Mouse (Mus musculus) activated CD4-positive, CD25-positive, alpha-beta regulatory T cell, adult 4 months (primary cell): ENCODE measurements around the gene Ints3. TPM values are rescaled to one million over a fixed set of nuclear protein-coding genes. Genes with fewer than 3 reads are reported as not detected.

Experiments used
- polyA plus RNA-seq, 2 experiments: library from polyadenylated mRNA; unstranded; fragments of 100-300 nt; shearing (Covaris generic); gene quantifications; one replicate each; pipeline ENCODE4 v1.2.1; 2017

Ints3 gene
- polyA plus RNA-seq, 2 experiments from 2014 or later = 13.8 to 17.2 TPM

Other genes starting within 250 kb of the Ints3 start
- gene Rps27, start 220.0 kb downstream of the Ints3 start, polyA plus RNA-seq = 1,000 to 10,000 TPM; 7,353 to 7,820 TPM
- gene Rab13, start 219.9 kb downstream of the Ints3 start, polyA plus RNA-seq = under 1 TPM in 1 of 2 experiments, not detected in 1; 0.62 TPM
- gene Jtb, start 202.0 kb downstream of the Ints3 start, polyA plus RNA-seq = 10 to 100 TPM; 74.8 to 85.6 TPM
- gene Creb3l4, start 190.1 kb downstream of the Ints3 start, polyA plus RNA-seq = not detected
- 10 to 100 TPM; 48.5 to 65.9 TPM for gene Slc39a1, start 185.4 kb downstream of the Ints3 start, polyA plus RNA-seq
- 10 to 100 TPM; 33.2 to 42.9 TPM for gene Crtc2, start 179.5 kb downstream of the Ints3 start, polyA plus RNA-seq
- gene Dennd4b, start 168.4 kb downstream of the Ints3 start, polyA plus RNA-seq = 10 to 100 TPM; 15.8 to 25.5 TPM
- 10 to 100 TPM; 20.3 to 21.3 TPM for gene Gatad2b, start 140.4 kb downstream of the Ints3 start, polyA plus RNA-seq
- gene Slc27a3, start 43.7 kb downstream of the Ints3 start, polyA plus RNA-seq = under 1 TPM in 1 of 2 experiments, not detected in 1; 0.21 TPM
- gene Npr1, start 32.2 kb upstream of the Ints3 start, polyA plus RNA-seq = not detected
- gene Ilf2, start 42.5 kb upstream of the Ints3 start, polyA plus RNA-seq = 100 to 1,000 TPM in 1 of 2 experiments, 10 to 100 TPM in 1; 99.7 to 101 TPM
- 10 to 100 TPM; 48.3 to 56.3 TPM for gene Snapin, start 57.4 kb upstream of the Ints3 start, polyA plus RNA-seq
- 10 to 100 TPM; 43.5 to 67.8 TPM for gene Chtop, start 75.9 kb upstream of the Ints3 start, polyA plus RNA-seq
- gene S100a1, start 80.8 kb upstream of the Ints3 start, polyA plus RNA-seq = 1 to 10 TPM; 5.6 to 6.6 TPM
- 100 to 1,000 TPM; 235 to 298 TPM for gene S100a13, start 80.8 kb upstream of the Ints3 start, polyA plus RNA-seq
- under 1 TPM in 1 of 2 experiments, not detected in 1; 0.47 TPM for gene S100a14, start 93.2 kb upstream of the Ints3 start, polyA plus RNA-seq
- not detected for gene S100a16, start 103.6 kb upstream of the Ints3 start, polyA plus RNA-seq
- 1 to 10 TPM; 2.6 to 3.2 TPM for gene S100a3, start 127.0 kb upstream of the Ints3 start, polyA plus RNA-seq
- not detected for gene S100a2, start 156.6 kb upstream of the Ints3 start, polyA plus RNA-seq
- not detected for gene Gm42674, start 168.3 kb upstream of the Ints3 start, polyA plus RNA-seq
- 100 to 1,000 TPM; 152 to 248 TPM for gene S100a4, start 170.1 kb upstream of the Ints3 start, polyA plus RNA-seq
- gene S100a5, start 174.9 kb upstream of the Ints3 start, polyA plus RNA-seq = not detected
- 100 to 1,000 TPM; 548 to 785 TPM for gene S100a6, start 179.3 kb upstream of the Ints3 start, polyA plus RNA-seq
- not detected for gene S100a7a, start 220.4 kb upstream of the Ints3 start, polyA plus RNA-seq
- gene S100a8, start 235.4 kb upstream of the Ints3 start, polyA plus RNA-seq = 1 to 10 TPM in 1 of 2 experiments, not detected in 1; 1.8 TPM